Mouse (Mus musculus): ENCODE measurements around the gene Rab40c.

- no peak for TF ChIP-seq CTCF (IDR thresholded peaks at IDR 0.05; ENCODE audit: borderline replicate concordance, insufficient read depth, low read depth, low read length)
- no peak for TF ChIP-seq POLR2A (IDR thresholded peaks at IDR 0.05; ENCODE audit: borderline replicate concordance, insufficient read depth, low read length)
These were observed 5.7 kb downstream of the Rab40c start for GRCm38 (mm10) chr17:25913877-25914275.
